Comparison of ENCODE assay signal across 26 mouse cellular contexts in genomic region chr1:144862133-144862532, GRCm38 (mm10).
"Had no signal": no experiment of that assay in that cellular context is flagged by ENCODE, and none has a peak within 500 bp of the region (broad histone marks: within the 10 kb centered on the region; RNA-seq: fewer than 3 reads in every experiment).

No protein-coding gene starts in this region.

- H3K9ac ChIP-seq: heart, embryonic 12.5 days; hindbrain, embryonic 12.5 days; hindbrain, embryonic 15.5 days; kidney, embryonic 15.5 days; limb, embryonic 13.5 days; limb, embryonic 15.5 days; liver, embryonic 12.5 days had no signal

- H3K4me2 ChIP-seq: heart, embryonic 12.5 days; hindbrain, embryonic 12.5 days; hindbrain, embryonic 15.5 days; kidney, embryonic 15.5 days; limb, embryonic 13.5 days; limb, embryonic 15.5 days; liver, embryonic 12.5 days had no signal

- H3K27me3 ChIP-seq: heart, embryonic 12.5 days; hindbrain, embryonic 12.5 days; hindbrain, embryonic 15.5 days; kidney, embryonic 15.5 days; limb, embryonic 13.5 days; limb, embryonic 15.5 days; liver, embryonic 12.5 days had no signal

- H3K36me3 ChIP-seq: heart, embryonic 10.5 days; heart, embryonic 12.5 days; hindbrain, embryonic 10.5 days; hindbrain, embryonic 12.5 days; hindbrain, embryonic 15.5 days; kidney, embryonic 15.5 days; limb, embryonic 13.5 days; limb, embryonic 15.5 days; liver, embryonic 12.5 days had no signal

- DNase-seq: gastrocnemius, adult 2 months; gastrocnemius, postnatal 10 days; gastrocnemius, postnatal 25 days; heart, adult 18-20 months; heart, postnatal 10 days; heart, postnatal 4 days; kidney, adult 11 months; kidney, adult 2 months; kidney, adult 9 months; kidney, postnatal 14 days; kidney, postnatal 36 days; layer of hippocampus, adult 9-11 months; layer of hippocampus, postnatal 36 days; left cerebral cortex, postnatal 4 days had no signal

- H3K9me3 ChIP-seq: heart, embryonic 10.5 days; heart, embryonic 12.5 days; hindbrain, embryonic 10.5 days; hindbrain, embryonic 12.5 days; hindbrain, embryonic 15.5 days; kidney, embryonic 15.5 days; limb, embryonic 13.5 days; limb, embryonic 15.5 days; liver, embryonic 12.5 days had no signal

- ATAC-seq: hindbrain, postnatal 0 days; intestine, embryonic 16.5 days; liver, embryonic 12.5 days had no signal

- H3K4me1 ChIP-seq: heart, embryonic 10.5 days; heart, embryonic 12.5 days; hindbrain, embryonic 10.5 days; hindbrain, embryonic 12.5 days; hindbrain, embryonic 15.5 days; kidney, embryonic 15.5 days; limb, embryonic 13.5 days; limb, embryonic 15.5 days; liver, embryonic 12.5 days had no signal

- H3K4me3 ChIP-seq: gastrocnemius, adult 2 months; heart, embryonic 10.5 days; heart, embryonic 12.5 days; hindbrain, embryonic 10.5 days; hindbrain, embryonic 12.5 days; hindbrain, embryonic 15.5 days; kidney, embryonic 15.5 days; limb, embryonic 13.5 days; limb, embryonic 15.5 days; liver, embryonic 12.5 days had no signal

- H3K27ac ChIP-seq: gastrocnemius, adult 2 months; heart, embryonic 10.5 days; hindbrain, embryonic 10.5 days; hindbrain, embryonic 12.5 days; hindbrain, embryonic 15.5 days; hindbrain, postnatal 0 days; kidney, embryonic 15.5 days; kidney, postnatal 0 days; limb, embryonic 13.5 days; limb, embryonic 15.5 days; liver, embryonic 12.5 days had no signal
